Mouse (Mus musculus): ENCODE results near the gene Cep63.

Gene Cep63

DNA sequence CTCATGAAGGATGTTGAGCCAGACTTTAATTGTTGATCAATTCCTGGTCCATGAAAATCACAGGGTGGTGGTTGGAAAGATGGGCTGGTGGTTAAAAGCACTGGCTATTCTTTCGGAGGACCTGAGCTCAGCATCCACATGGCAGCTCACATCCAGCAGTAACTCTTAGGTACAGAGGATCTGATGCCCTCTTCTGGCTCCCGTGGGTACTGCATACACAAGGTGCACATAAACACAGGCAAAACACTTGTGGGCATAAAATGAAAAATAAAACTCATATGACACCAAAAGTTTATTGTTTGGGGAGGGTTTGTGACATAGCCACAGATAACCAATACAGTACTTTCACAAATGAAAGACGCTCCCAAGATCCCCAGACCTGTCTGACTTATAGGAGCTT lies 67.9 kb downstream of the Cep63 start:
- DNase-seq (ENCODE audit: low spot score) = no peak

DNA sequence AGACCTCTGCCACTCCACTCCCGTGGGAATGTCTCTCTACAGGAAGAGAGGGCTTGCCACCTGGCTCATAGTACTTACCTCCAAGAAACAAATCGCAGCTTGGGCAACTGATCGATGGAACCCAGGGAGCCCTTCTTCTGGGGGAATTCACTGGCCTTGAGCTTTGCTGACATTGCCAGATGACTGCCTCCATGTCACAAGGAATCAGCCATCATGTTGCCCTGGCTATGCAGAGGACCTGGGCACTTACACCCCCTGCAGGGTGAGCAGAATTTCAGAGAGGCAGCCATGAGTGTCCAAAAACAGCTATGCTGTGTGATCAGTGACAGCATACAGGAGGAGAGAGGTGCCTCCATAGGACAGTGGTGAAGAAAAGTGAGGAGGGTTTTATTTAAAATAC lies 72.6 kb downstream of the Cep63 start:
- no peak for DNase-seq (ENCODE audit: low spot score)

DNA sequence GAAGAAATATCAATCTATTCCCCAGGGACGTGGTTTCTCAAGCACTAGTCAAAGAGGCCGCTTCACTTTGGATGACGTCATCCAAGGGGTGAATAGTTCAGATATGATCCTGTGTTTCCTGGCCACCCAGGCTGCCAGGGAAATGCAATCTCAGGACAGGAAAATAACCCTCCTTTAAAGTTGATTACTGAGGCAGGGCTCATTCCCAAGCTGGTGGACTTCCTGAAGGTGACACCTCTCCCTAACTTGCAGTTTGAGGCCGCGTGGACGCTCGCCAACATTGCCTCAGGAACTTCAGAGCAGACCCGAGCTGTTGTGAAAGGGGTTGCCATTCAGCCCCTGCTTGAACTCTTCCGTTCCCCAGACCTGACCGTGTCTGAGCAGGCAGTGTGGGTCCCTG lies 74.6 kb downstream of the Cep63 start:
- no peak for DNase-seq (ENCODE audit: low spot score)

DNA sequence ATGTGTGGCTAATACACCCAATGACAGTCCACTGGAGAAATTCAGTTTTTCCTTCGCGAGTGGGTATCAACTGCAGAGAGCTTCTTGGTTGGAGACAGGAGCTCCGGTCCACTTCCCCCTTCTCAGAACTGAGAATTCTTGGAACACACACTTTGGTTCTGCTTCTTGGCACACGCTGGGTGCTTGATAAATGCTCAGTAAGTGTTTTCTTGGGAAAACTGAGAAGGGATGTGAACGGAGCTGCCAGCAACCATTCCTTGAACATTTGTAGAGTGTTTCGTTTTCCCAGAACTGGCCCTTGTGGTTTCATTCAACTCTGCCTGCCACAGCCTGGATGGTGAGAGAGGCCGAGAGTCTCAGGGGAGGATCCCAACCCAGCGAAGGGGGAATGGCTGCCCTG lies 77.1 kb downstream of the Cep63 start:
- DNase-seq (ENCODE audit: low spot score) = no peak

DNA sequence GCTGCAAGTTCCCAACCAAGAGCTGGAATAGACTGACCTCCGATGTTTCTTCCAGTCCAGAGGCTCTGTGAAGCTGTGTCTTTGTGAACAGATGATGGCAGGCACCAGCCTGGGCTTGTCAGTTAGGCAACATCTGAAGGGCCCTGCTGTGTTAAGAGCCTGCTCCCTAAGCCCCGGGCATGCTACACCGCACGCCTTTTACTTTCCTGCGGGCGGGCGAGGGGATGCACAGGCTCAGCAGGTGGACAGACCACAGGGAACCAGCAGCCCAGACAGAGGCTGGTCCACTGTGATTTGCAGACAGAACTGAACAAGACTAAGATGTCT lies 79.3 kb downstream of the Cep63 start:
- no peak for DNase-seq (ENCODE audit: low spot score)

DNA sequence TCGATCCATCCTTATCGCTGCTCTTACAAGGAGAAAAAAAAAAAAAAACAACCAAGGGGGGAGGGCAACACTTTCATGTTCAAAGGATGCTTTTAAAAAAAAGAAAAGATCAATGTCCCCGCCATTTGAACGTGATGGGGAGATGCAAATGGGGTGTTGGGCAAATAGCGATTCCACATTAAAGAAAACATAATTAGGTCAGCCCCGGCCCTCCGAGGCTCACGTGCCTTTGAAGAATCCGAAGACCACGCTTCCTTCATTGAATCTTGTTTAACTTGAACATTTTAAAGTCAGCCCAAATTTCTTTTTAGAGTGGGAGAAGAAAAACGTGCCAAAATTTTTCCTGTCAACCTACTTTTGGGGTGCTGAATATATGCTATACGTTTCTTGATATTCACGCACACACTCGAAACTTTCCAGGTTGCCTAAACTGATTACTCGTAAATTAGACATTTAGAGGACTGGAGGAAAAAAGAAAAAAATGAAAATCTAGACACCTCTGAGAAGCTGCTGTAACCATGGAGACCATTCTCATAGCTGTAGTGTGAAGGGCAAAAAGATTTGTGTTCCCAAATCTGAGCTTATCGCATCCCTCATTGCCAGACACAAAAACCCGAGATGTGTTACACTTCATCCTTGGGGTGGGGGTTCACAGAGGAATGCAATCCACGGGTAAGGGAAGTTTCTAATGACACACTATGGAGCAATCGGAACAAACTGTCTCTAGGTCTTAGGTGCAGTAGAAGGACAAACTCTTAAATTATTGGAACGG lies 79.9 kb downstream of the Cep63 start:
- DNase-seq (ENCODE audit: low spot score) = no peak

DNA sequence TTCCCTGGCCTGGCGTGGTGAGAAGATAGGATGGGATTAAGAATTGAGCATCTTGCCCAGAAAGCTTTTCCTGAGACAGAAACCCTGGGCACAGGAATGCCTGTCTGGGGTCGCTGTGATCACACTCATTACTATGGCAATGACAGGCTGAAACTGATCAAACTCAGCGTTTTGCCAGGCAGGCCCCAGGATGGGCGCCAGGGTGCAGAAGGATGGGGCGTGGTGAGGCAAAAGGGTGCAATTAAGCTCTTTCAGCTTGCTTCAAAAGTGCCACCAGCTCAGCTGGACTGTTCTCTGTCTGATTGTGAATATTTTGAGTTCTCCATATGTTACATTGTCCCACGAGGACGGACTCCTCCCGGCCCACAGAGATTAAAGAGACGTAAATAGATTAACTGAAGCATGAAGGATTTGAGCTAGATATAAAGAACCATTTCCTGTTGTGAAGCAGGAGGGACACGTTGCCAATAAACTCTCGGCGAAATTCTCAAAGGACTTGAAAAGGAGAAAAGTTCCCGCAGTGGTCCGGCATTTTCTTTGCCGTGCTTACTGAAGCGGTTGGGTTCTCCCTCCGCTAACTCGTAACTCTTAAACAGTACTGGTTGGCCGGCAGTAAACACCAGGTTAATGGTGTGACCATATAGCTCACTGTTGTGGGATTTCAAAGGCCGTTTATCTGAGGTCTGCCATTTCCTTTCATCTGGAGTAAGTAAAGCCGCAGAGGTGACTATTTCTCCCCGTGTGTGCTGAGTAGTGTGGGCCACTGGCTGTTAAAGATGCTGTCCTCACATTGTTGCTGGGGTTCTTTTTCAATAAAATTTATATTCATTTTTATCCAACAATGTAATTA lies 80.7 kb downstream of the Cep63 start:
- DNase-seq (ENCODE audit: low spot score) = no peak

DNA sequence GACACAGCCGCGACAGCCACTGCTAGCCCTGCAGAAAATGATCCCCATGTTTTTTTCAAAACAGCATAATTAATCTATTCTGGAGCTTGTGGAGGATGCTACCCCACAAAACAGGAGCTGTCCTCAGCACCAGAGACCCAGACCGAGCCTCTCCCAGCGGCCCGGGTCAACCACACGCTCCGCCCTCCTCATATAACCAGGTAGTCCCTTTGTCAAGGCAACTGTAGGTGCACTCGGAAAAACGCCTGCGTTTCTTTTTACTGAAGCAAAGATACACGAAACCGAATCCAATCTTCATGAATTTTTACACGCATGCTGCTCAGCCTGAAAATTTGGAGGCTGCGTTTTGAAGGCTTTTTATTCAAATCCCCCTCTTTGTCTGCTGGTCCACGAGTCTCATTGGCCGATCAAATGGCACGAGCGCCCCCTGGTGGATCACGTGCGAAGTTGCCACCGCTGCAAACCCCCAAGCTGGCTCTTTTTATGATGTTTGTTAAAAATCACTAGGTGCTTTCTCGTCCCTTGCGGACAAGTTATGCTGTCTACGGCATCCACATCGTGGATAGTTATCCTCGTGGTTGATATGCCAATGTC lies 81.5 kb downstream of the Cep63 start:
- DNase-seq (ENCODE audit: low spot score) = peak; percentile 78

DNA sequence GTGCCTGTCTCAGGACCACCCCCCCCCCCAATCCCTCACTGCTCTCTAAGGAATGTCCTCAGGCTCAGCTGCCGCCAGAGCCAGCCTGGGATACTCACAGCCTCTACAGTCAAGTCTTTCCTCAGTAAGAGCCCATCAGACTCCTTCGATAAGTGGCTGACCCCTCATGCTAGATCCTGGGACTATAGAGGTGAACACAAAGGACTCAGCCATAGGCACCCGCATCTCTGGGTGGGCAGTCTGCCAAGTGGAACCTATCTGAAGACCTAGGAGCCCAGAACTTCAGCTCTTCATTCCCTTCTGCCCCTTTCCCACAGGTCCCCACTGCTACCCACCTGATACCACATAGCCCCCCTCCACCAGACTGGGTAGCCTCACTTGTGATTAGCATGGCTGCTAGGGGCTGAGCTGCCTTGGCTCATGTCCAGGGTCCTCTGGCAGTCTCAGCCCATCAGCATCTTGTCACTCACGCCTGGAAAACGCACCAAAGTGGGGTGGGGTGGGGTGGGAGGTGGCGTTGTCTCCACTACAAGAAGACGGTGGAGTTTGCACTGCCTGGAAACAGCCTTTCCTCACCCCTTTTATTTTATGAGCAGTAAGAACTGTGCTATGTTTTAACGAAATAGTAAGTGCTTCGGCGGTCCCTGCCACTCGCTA lies 82.1 kb downstream of the Cep63 start:
- no peak for DNase-seq (ENCODE audit: low spot score)

DNA sequence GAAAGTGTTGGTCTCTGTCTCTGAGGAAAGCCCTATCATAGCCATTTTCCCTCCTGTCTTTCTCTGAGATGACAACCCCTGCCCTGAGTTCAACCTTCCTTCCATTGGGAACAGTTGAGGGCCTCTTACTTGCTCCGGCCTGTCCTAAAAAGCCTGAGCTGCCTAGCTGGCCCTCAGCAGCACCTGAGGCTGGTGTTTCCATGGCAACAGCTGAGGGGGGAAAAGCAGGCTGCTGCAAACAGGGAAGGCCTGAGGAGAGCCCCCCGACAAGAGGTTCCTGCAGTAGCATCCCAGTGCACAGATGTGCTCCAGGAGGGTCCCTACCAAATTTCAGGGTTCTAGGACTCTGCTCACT lies 82.6 kb downstream of the Cep63 start:
- no peak for DNase-seq (ENCODE audit: low spot score)

DNA sequence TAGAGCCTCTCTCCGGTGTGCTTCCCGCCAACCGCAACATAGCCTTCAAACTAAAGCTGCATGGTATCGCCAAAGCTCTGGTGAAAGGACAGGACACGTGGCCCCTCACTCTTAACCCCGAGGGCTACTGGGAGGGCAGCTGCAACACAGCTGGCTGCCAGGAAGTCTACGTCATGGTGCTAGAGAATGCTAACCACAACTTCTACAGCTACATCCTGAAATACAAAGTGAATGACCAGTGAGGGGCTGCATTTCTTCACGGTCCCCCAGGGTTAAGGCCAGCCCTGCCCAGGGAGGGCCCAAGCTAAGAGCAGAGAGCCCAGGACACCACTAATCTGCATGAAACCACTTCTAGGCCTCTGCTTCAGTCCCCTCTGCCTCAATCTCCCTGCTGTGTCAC lies 83.8 kb downstream of the Cep63 start:
- DNase-seq (ENCODE audit: low spot score) = no peak

DNA sequence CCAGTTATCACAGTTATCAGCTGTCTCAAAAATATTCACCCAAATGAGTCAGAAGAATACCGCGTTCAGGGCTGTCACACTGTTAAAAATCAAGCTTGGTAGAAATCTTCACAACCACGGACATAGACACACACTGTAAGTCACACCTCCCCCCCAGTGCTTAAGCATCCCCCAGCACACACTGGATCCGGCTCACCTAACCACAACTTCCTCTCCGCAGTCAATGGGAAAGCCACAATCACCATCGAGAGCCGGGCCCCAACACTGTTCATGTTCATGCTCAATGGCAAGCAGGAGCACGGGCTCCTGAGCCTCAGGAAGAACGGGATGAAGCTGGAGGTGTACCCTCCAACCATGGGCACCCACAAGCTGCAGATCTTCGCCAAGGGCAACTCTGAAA lies 84.7 kb downstream of the Cep63 start:
- no peak for DNase-seq (ENCODE audit: low spot score)

DNA sequence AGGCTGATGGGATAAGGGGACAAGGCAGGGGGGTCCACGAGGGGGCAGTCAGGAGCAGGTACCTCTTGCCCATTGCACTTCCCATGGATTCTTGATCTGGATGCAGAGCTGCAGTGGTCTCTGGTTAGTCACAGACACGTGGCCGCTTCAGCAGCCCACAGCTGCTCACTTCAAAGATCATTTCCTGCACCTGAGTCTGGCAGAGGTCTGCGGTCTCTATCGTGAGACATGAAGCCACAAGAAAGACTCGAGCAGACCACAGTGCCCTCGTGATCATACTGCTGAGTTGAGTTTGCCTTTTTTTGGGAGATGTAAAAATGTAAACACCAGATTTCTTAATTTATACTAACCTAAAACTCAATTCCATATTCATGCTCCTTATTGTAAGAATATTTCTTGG lies 86.6 kb downstream of the Cep63 start:
- no peak for DNase-seq (ENCODE audit: low spot score)

DNA sequence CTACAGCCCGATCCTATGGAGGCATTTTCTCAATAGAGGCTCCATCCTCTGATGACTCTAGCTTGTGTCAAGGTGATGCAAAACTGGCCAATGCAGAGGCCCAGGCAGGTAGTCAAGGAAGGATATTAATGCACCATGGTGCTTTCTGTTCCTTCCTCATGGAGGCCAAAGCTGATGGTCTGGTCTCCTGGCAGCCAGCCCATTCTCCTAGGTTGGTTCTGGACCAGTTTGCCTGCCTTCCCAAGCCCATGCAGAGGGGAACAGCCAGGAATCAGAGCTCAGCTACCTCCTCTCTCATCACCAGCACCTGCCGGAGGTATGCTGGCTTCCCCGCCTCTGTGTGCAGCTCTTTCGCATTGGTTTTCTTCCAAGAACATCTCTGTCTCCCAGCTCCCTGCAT lies 89.4 kb downstream of the Cep63 start:
- no peak for DNase-seq (ENCODE audit: low spot score)

All from urinary bladder, postnatal 14 days (tissue).